ENCODE assay signal across 8 mouse cellular contexts in genomic region chr12:91313974-91314587, GRCm38 (mm10).
DNase-seq lines count a peak whose midpoint lies in the region; ATAC-seq lines count a peak whose summit lies in the region.
"Had no signal": no experiment of that assay in that cellular context is flagged by ENCODE, and none has a peak within 500 bp of the region (broad histone marks: within the 10 kb centered on the region; RNA-seq: fewer than 3 reads in every experiment).

No protein-coding gene starts in this region.

- intact Hi-C loops in left cerebral cortex, postnatal 14 days (cut with DNase I): loop anchor here (2.0 to 10.0 kb wide), 4 partner anchors 399 to 1809 kb away; partner anchors contain the start of gene Dio2
- intact Hi-C loops in left cerebral cortex, postnatal 36 days (cut with DNase I): loop anchor here (2.0 kb wide), 1 partner anchor 573 kb away; no protein-coding TSS in a partner anchor

- WGBS in intestine, embryonic 14.5 days: 51% methylated on average over 10 of the region's 10 CpGs
- WGBS in neural tube, embryonic 14.5 days: 60% methylated on average over 10 of the region's 10 CpGs

- H3K27me3 ChIP-seq in intestine, embryonic 14.5 days (replicated peaks; ENCODE audit: control insufficient read depth, insufficient read depth, low read length): no peaks in the 10 kb centered on the region
- H3K27me3 ChIP-seq in neural tube, embryonic 14.5 days (ENCODE audit: control insufficient read depth, insufficient read depth, low read length): no peaks in the 10 kb centered on the region
- H3K27me3 ChIP-seq: neural tube, embryonic 12.5 days had no signal

- H3K9ac ChIP-seq in intestine, embryonic 14.5 days (ENCODE audit: low read length): no peak overlapping the region
- H3K9ac ChIP-seq in neural tube, embryonic 14.5 days (replicated peaks; ENCODE audit: low read depth, low read length): no peak overlapping the region
- H3K9ac ChIP-seq: neural tube, embryonic 12.5 days had no signal

- H3K4me2 ChIP-seq in intestine, embryonic 14.5 days (ENCODE audit: low read length): no peak overlapping the region
- no peak overlapping the region for H3K4me2 ChIP-seq in neural tube, embryonic 14.5 days (ENCODE audit: low read depth, low read length)
- H3K4me2 ChIP-seq: neural tube, embryonic 12.5 days had no signal

- peak; percentile 65 to 83 for DNase-seq in left cerebral cortex, postnatal 14 days (ENCODE audit: low spot score in 2 of 2)
- no peak for DNase-seq in left cerebral cortex, postnatal 36 days (ENCODE audit: low spot score in 2 of 2)
- peak; percentile 84 for DNase-seq in NIH3T3 (ENCODE audit: low read depth)
- DNase-seq in cerebellum, postnatal 14 days: peak; percentile 33 to 72
- DNase-seq in intestine, embryonic 14.5 days (ENCODE audit: low spot score): no peak
- DNase-seq in adrenal gland, postnatal 25 days: no peak

- no peak overlapping the region for H3K27ac ChIP-seq in intestine, embryonic 14.5 days (ENCODE audit: low read depth)
- H3K27ac ChIP-seq in neural tube, embryonic 14.5 days (ENCODE audit: low read depth, low read length): no peak overlapping the region
- H3K27ac ChIP-seq: neural tube, embryonic 12.5 days had no signal

- no peak overlapping the region for H3K4me3 ChIP-seq in intestine, embryonic 14.5 days (ENCODE audit: low read depth, low read length)
- H3K4me3 ChIP-seq in neural tube, embryonic 14.5 days (ENCODE audit: low read depth, low read length): no peak overlapping the region
- H3K4me3 ChIP-seq: neural tube, embryonic 12.5 days had no signal

- no peaks in the 10 kb centered on the region for H3K4me1 ChIP-seq in intestine, embryonic 14.5 days (replicated peaks; ENCODE audit: control insufficient read depth, insufficient read depth, low read length)
- no peaks in the 10 kb centered on the region for H3K4me1 ChIP-seq in neural tube, embryonic 14.5 days (ENCODE audit: control insufficient read depth, insufficient read depth, low read length)
- H3K4me1 ChIP-seq: neural tube, embryonic 12.5 days had no signal

- no peaks in the 10 kb centered on the region for H3K36me3 ChIP-seq in intestine, embryonic 14.5 days (ENCODE audit: control insufficient read depth, insufficient read depth, low read length)
- no peaks in the 10 kb centered on the region for H3K36me3 ChIP-seq in neural tube, embryonic 14.5 days (ENCODE audit: control insufficient read depth, insufficient read depth, low read length)
- H3K36me3 ChIP-seq: neural tube, embryonic 12.5 days had no signal

- ATAC-seq in intestine, embryonic 14.5 days (replicated peaks; ENCODE audit: low FRiP score, low TSS enrichment, low read depth): peak; percentile 43; the same call in 1 of the 2 replicates
- peak; percentile 73; the same call in 1 of the 2 replicates for ATAC-seq in neural tube, embryonic 14.5 days (ENCODE audit: low read depth)

- no peaks in the 10 kb centered on the region for H3K9me3 ChIP-seq in intestine, embryonic 14.5 days (ENCODE audit: control insufficient read depth, low read length)
- no peaks in the 10 kb centered on the region for H3K9me3 ChIP-seq in neural tube, embryonic 14.5 days (ENCODE audit: control insufficient read depth, low read length)
- H3K9me3 ChIP-seq: neural tube, embryonic 12.5 days had no signal

Comparison
In these comparisons a context has a peak if more than half of its experiments do, and no peak if none do; other contexts are left out.
1. DNase-seq: peak in left cerebral cortex, postnatal 14 days (2 of 2), NIH3T3 (single experiment) and cerebellum, postnatal 14 days (2 of 2); none in left cerebral cortex, postnatal 36 days (0 of 2), intestine, embryonic 14.5 days (single experiment) and adrenal gland, postnatal 25 days (single experiment).